Mouse (Mus musculus) kidney, adult 2 months (tissue): ENCODE results near the gene F7.

Source experiments
- CTCF ChIP-seq: fragments of 200-500 bp; conservative IDR thresholded peaks from 2 replicates; pipeline ENCODE4 v1.5.1; 2011; ENCODE audit warnings: low read depth, mild to moderate bottlenecking, control low read depth, low read length, moderate library complexity, mixed read lengths; ENCODE audit not compliant: insufficient read depth, insufficient read length
- POLR2A ChIP-seq: fragments of 200-500 bp; IDR thresholded peaks from one replicate; pipeline ENCODE4 v1.6.1; 2011; ENCODE audit warnings: low read depth, low read length, control low read depth

DNA sequence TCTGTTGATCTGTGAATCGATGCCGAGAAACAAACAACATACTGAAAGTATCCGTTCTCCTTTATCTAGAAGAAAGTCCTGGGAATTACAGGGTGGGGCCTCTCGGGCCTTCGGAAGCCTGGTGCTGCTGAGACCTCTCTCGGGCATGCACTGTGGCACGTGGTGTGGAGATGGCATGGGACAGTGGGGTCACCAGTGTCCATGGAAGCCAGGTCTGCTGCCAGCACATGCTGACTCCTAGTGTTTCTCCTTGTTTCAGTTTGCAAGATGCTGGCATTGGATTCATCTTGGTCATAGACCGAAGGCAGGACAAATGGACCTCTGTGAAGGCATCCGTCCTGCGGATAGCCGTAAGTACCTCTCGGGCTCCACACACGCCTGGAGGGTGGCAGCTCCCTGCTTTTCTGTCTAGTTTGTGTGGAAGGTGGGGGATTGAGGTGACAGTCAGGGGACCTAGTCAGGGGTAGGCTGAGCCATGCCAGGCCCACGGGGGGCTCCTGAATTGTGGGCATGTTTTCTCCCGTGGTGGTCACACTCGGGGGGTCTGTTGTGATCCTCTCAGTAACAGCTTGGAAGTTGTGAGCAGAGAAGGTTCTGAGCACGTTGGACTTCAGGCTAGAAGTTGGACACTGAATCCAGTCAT, 41.1 kb upstream of the F7 start:
- TF ChIP-seq CTCF: no peak
- no peak for TF ChIP-seq POLR2A
